Mouse (Mus musculus): ENCODE data around the gene Slc22a23. TPM values are rescaled to one million over a fixed set of nuclear protein-coding genes. Genes with fewer than 3 reads are reported as not detected.
A peak's percentile ranks its signal among the peaks of the same experiment; 100 is the strongest.

Gene Slc22a23
- total RNA-seq, 2 experiments from 2014 or later = 0.62 to 1.4 TPM

GRCm38 (mm10) chr13:34304896-34305295, 40.1 kb downstream of the Slc22a23 start:
- ATAC-seq (replicated peaks; ENCODE audit: poor library complexity) = no peak

- no peak for ATAC-seq (replicated peaks; ENCODE audit: poor library complexity)
These were observed 41.5 kb downstream of the Slc22a23 start for GRCm38 (mm10) chr13:34303386-34304016.

- no peak for ATAC-seq (replicated peaks; ENCODE audit: poor library complexity)
These were observed 43.4 kb downstream of the Slc22a23 start for GRCm38 (mm10) chr13:34301585-34301984.

- ATAC-seq (replicated peaks; ENCODE audit: poor library complexity) = peak; percentile 73
These were observed 45.3 kb downstream of the Slc22a23 start for GRCm38 (mm10) chr13:34299351-34300333.

- no peak for ATAC-seq (replicated peaks; ENCODE audit: poor library complexity)
These were observed 46.3 kb downstream of the Slc22a23 start for GRCm38 (mm10) chr13:34298674-34299073.

- ATAC-seq (replicated peaks; ENCODE audit: poor library complexity) = 0 out of 2 replicates have a peak, but pooled peaks have one; percentile 39
These were observed 46.9 kb downstream of the Slc22a23 start for GRCm38 (mm10) chr13:34298061-34298460.

- no peak for ATAC-seq (replicated peaks; ENCODE audit: poor library complexity)
These were observed 49.1 kb downstream of the Slc22a23 start for GRCm38 (mm10) chr13:34295787-34296435.

GRCm38 (mm10) chr13:34294212-34294611, 50.8 kb downstream of the Slc22a23 start:
- no peak for ATAC-seq (replicated peaks; ENCODE audit: poor library complexity)

- ATAC-seq (replicated peaks; ENCODE audit: poor library complexity) = no peak
These were observed 52.9 kb downstream of the Slc22a23 start for GRCm38 (mm10) chr13:34292042-34292441.

- ATAC-seq (replicated peaks; ENCODE audit: poor library complexity) = no peak
These were observed 54.6 kb downstream of the Slc22a23 start for GRCm38 (mm10) chr13:34290346-34290745.

- ATAC-seq (replicated peaks; ENCODE audit: poor library complexity) = no peak
These were observed 55.4 kb downstream of the Slc22a23 start for GRCm38 (mm10) chr13:34289567-34289966.

GRCm38 (mm10) chr13:34288129-34288528, 56.9 kb downstream of the Slc22a23 start:
- ATAC-seq (replicated peaks; ENCODE audit: poor library complexity) = no peak

- no peak for ATAC-seq (replicated peaks; ENCODE audit: poor library complexity)
These were observed 57.3 kb downstream of the Slc22a23 start for GRCm38 (mm10) chr13:34287601-34288083.

- no peak for ATAC-seq (replicated peaks; ENCODE audit: poor library complexity)
These were observed 63.6 kb downstream of the Slc22a23 start for GRCm38 (mm10) chr13:34281360-34281759.

- ATAC-seq (replicated peaks; ENCODE audit: poor library complexity) = no peak
These were observed 66.2 kb downstream of the Slc22a23 start for GRCm38 (mm10) chr13:34278759-34279270.

GRCm38 (mm10) chr13:34278288-34278701, 66.7 kb downstream of the Slc22a23 start:
- ATAC-seq (replicated peaks; ENCODE audit: poor library complexity) = peak; percentile 50

- ATAC-seq (replicated peaks; ENCODE audit: poor library complexity) = no peak
These were observed 67.4 kb downstream of the Slc22a23 start for GRCm38 (mm10) chr13:34277611-34278010.

- ATAC-seq (replicated peaks; ENCODE audit: poor library complexity) = no peak
These were observed 68.0 kb downstream of the Slc22a23 start for GRCm38 (mm10) chr13:34277001-34277400.

- ATAC-seq (replicated peaks; ENCODE audit: poor library complexity) = no peak
These were observed 70.1 kb downstream of the Slc22a23 start for GRCm38 (mm10) chr13:34274890-34275289.

GRCm38 (mm10) chr13:34274417-34274816, 70.6 kb downstream of the Slc22a23 start:
- ATAC-seq (replicated peaks; ENCODE audit: poor library complexity) = peak; percentile 38
